Mouse (Mus musculus) liver, adult 2 months (tissue): ENCODE data around the gene Gm9046. TPM values are rescaled to one million over a fixed set of nuclear protein-coding genes. Genes with fewer than 3 reads are reported as not detected.
"Not testable (repeated sequence)": the region's sequence is repeated elsewhere in the genome, so short reads cannot be mapped to it uniquely, and the experiment has no call there.

Experiments used
- DNase-seq: peaks from one replicate; pipeline ENCODE4 v3.0.0-alpha.2; 2011; ENCODE audit warnings: low read depth, low spot score; ENCODE audit errors: extremely low read depth
- H3K27ac ChIP-seq: fragments of 200-500 bp; replicated peaks from 2 replicates; pipeline ENCODE4 v1.5.1; 2012; ENCODE audit warnings: low read depth, mild to moderate bottlenecking, control low read depth, inconsistent platforms, low read length; ENCODE audit not compliant: insufficient read depth
- H3K27me3 ChIP-seq: fragments of 200-500 bp; 2 replicates; pipeline ENCODE4 v1.6.1; 2012; ENCODE audit warnings: mild to moderate bottlenecking, moderate library complexity, low read length, inconsistent platforms; ENCODE audit not compliant: control insufficient read depth, insufficient read depth
- H3K36me3 ChIP-seq: fragments of 200-500 bp; 2 replicates; pipeline ENCODE4 v1.6.1; 2012; ENCODE audit warnings: low read length, inconsistent platforms; ENCODE audit not compliant: control insufficient read depth, insufficient read depth
- H3K4me1 ChIP-seq: fragments of 200-500 bp; 2 replicates; pipeline ENCODE4 v1.6.1; 2011; ENCODE audit warnings: low read length; ENCODE audit not compliant: control insufficient read depth, insufficient read depth
- H3K4me3 ChIP-seq: fragments of 200-500 bp; 2 replicates; pipeline ENCODE4 v1.5.1; 2011; ENCODE audit warnings: low read depth, mild to moderate bottlenecking, control low read depth, low read length, moderate library complexity; ENCODE audit not compliant: insufficient read depth
- H3K79me2 ChIP-seq: fragments of 200-500 bp; 2 replicates; pipeline ENCODE4 v1.6.1; 2012; ENCODE audit warnings: inconsistent platforms, mild to moderate bottlenecking, low read length, moderate library complexity; ENCODE audit not compliant: control insufficient read depth, insufficient read depth
- H3K9ac ChIP-seq: fragments of 200-500 bp; 2 replicates; pipeline ENCODE4 v1.6.1; 2012; ENCODE audit warnings: low read depth, mild to moderate bottlenecking, control low read depth, inconsistent platforms, low read length
- CTCF ChIP-seq: fragments of 200-500 bp; IDR thresholded peaks from 2 replicates; pipeline ENCODE4 v1.5.1; 2011; ENCODE audit warnings: low read depth, low read length, control low read depth
- POLR2A ChIP-seq: fragments of 200-500 bp; IDR thresholded peaks from 2 replicates; pipeline ENCODE4 v1.6.1; 2011; ENCODE audit warnings: low read length, control low read depth; ENCODE audit not compliant: insufficient read depth; ENCODE audit errors: extremely low read depth
- WGBS: fragments of 180-500 bp; shearing (Covaris S2); methylation state at CpG from one replicate; pipeline ENCODE4 v1.1.7; 2018; 5-methylcytosine and 5-hydroxymethylcytosine counted together
- polyA plus RNA-seq: library from polyadenylated mRNA; depleted of rRNA; stranded (reverse); fragments of >200 nt; gene quantifications from 2 replicates; pipeline ENCODE4 v1.2.3, GENCODE M21; 2012; rRNA removed
- total RNA-seq: library from RNA; depleted of rRNA; stranded (reverse); fragments of >200 nt; gene quantifications from 2 replicates; pipeline ENCODE4 v1.2.3, GENCODE M21; 2014; rRNA removed

Gene Gm9046
- total RNA-seq (not detected in 2 replicates), polyA plus RNA-seq (not detected in 2 replicates)

DNA sequence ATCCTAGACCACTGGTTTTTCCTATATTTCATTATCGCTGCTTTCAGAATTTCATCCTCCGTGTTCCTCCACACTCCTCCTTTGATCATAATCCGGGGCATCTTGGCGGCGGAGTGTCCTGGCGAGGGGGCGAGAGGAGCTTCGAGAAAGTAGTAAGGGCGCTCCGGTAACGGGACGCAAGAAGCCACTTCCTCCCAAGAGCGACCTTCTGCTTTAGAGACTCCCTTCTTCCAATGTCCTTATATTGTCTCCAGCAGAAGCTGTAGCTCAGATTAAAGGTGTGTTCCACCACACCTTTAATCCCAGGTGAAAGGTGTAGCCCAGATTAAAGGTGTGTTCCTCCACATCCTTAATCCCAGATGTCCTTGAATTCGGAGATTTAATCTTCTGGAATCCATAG lies at the start of gene Gm9046:
TSS of gene Gm9046 (minus strand) at position 101 of the 400 bp plus-strand sequence.
- H3K36me3 ChIP-seq, H3K4me1 ChIP-seq, H3K4me3 ChIP-seq, H3K27me3 ChIP-seq, H3K79me2 ChIP-seq, DNase-seq, H3K9ac ChIP-seq, H3K27ac ChIP-seq: not testable (repeated sequence)
- no CpG with 5 or more reads among the region's 14 CpGs for WGBS

DNA sequence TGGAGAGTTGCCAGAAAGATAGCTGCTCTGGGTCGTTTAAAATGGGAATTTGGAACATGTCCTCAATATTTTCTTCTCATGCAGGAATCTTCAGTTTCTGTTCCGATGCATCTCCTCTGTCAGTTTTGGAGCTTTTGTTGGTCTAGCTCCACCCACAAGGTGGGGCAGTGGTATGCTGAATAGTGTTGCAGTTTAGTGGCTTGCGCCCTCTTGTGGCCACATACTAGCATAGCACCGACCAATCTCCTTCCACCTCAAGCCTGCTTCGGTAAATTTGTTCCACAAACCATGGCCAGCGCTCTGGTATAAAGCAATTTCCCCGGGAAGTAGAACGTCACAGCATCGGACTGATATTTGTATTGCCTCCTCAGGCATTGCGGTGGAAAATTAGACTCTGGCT lies 27.4 kb upstream of the Gm9046 start:
- peak; percentile 51 for DNase-seq
- Histone ChIP-seq H3K27me3 (no peaks in the 10 kb centered on the region), H3K9ac (no peak overlapping the region), H3K27ac (no peak overlapping the region), H3K36me3 (no peaks in the 10 kb centered on the region), H3K79me2 (no peaks in the 10 kb centered on the region), H3K4me1 (no peaks in the 10 kb centered on the region), H3K4me3 (no peak overlapping the region)
- WGBS = 5% methylated on average over 10 of the region's 10 CpGs
- TF ChIP-seq CTCF = peak; percentile 88
- no peak for TF ChIP-seq POLR2A

DNA sequence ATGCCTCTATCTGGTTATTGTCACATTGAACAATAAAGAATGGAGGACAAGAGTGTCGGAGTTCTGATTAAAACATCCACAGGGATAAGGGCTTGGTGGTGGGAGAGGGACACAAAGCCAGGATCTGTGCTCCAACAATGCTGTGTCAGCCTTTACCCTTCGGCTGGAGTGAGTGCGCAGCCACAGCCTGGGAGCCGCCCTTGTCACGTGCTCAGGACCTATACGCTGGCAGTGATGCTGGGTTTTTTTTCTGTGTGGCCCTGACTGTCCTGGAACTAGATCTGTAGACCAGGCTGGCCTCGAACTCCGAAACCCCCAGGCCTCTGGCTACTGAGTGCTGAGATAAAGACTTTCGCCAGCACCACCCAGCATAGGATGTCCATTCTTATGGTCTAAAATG lies 26.5 kb upstream of the Gm9046 start:
- H3K36me3 ChIP-seq = no peaks in the 10 kb centered on the region
- no peak overlapping the region for H3K4me3 ChIP-seq
- TF ChIP-seq CTCF (no peak), POLR2A (no peak)
- DNase-seq = no peak
- H3K4me1 ChIP-seq = no peaks in the 10 kb centered on the region
- no peaks in the 10 kb centered on the region for H3K27me3 ChIP-seq
- 90% methylated on average over 9 of the region's 9 CpGs for WGBS
- no peak overlapping the region for H3K9ac ChIP-seq
- H3K79me2 ChIP-seq = no peaks in the 10 kb centered on the region
- H3K27ac ChIP-seq = no peak overlapping the region

DNA sequence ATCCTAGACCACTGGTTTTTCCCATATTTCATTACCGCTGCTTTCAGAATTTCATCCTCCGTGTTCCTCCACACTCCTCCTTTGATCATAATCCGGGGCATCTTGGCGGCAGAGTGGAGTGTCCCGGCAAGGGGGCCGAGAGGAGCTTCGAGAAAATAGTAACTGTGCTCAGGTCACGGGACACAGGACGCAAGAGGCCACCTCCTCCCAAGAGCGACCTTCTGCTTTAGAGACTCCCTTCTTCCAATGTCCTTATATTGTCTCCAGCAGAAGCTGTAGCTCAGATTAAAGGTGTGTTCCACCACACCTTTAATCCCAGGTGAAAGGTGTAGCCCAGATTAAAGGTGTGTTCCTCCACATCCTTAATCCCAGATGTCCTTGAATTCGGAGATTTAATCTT lies 10.9 kb upstream of the Gm9046 start, which contains the start of gene Gm9049:
TSS of gene Gm9049 (minus strand) at position 101 of the 400 bp plus-strand sequence.
- not testable (repeated sequence) for H3K27ac ChIP-seq, H3K4me3 ChIP-seq, DNase-seq, H3K4me1 ChIP-seq, H3K27me3 ChIP-seq, H3K79me2 ChIP-seq, H3K36me3 ChIP-seq, H3K9ac ChIP-seq
- 100% methylated on average over 1 of the region's 11 CpGs for WGBS

DNA sequence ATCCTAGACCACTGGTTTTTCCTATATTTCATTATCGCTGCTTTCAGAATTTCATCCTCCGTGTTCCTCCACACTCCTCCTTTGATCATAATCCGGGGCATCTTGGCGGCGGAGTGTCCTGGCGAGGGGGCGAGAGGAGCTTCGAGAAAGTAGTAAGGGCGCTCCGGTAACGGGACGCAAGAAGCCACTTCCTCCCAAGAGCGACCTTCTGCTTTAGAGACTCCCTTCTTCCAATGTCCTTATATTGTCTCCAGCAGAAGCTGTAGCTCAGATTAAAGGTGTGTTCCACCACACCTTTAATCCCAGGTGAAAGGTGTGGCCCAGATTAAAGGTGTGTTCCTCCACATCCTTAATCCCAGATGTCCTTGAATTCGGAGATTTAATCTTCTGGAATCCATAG lies 5.5 kb upstream of the Gm9046 start, which contains the start of gene Gm9048:
TSS of gene Gm9048 (minus strand) at position 101 of the 400 bp plus-strand sequence.
- not testable (repeated sequence) for H3K27ac ChIP-seq, H3K79me2 ChIP-seq, H3K9ac ChIP-seq, DNase-seq, H3K27me3 ChIP-seq, H3K4me3 ChIP-seq, H3K36me3 ChIP-seq, H3K4me1 ChIP-seq
- 78% methylated on average over 1 of the region's 14 CpGs for WGBS

DNA sequence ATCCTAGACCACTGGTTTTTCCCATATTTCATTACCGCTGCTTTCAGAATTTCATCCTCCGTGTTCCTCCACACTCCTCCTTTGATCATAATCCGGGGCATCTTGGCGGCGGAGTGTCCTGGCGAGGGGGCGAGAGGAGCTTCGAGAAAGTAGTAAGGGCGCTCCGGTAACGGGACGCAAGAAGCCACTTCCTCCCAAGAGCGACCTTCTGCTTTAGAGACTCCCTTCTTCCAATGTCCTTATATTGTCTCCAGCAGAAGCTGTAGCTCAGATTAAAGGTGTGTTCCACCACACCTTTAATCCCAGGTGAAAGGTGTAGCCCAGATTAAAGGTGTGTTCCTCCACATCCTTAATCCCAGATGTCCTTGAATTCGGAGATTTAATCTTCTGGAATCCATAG lies 5.3 kb downstream of the Gm9046 start, which contains the start of gene Gm9045:
TSS of gene Gm9045 (minus strand) at position 101 of the 400 bp plus-strand sequence.
- not testable (repeated sequence) for H3K4me3 ChIP-seq, DNase-seq, H3K36me3 ChIP-seq, H3K79me2 ChIP-seq, H3K4me1 ChIP-seq, H3K27me3 ChIP-seq, H3K9ac ChIP-seq, H3K27ac ChIP-seq
- no CpG with 5 or more reads among the region's 14 CpGs for WGBS

DNA sequence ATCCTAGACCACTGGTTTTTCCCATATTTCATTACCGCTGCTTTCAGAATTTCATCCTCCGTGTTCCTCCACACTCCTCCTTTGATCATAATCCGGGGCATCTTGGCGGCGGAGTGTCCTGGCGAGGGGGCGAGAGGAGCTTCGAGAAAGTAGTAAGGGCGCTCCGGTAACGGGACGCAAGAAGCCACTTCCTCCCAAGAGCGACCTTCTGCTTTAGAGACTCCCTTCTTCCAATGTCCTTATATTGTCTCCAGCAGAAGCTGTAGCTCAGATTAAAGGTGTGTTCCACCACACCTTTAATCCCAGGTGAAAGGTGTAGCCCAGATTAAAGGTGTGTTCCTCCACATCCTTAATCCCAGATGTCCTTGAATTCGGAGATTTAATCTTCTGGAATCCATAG lies 10.7 kb downstream of the Gm9046 start, which contains the start of gene Gm9044:
TSS of gene Gm9044 (minus strand) at position 101 of the 400 bp plus-strand sequence.
- no CpG with 5 or more reads among the region's 14 CpGs for WGBS
- not testable (repeated sequence) for H3K27me3 ChIP-seq, H3K4me3 ChIP-seq, DNase-seq, H3K4me1 ChIP-seq, H3K79me2 ChIP-seq, H3K9ac ChIP-seq, H3K36me3 ChIP-seq, H3K27ac ChIP-seq

DNA sequence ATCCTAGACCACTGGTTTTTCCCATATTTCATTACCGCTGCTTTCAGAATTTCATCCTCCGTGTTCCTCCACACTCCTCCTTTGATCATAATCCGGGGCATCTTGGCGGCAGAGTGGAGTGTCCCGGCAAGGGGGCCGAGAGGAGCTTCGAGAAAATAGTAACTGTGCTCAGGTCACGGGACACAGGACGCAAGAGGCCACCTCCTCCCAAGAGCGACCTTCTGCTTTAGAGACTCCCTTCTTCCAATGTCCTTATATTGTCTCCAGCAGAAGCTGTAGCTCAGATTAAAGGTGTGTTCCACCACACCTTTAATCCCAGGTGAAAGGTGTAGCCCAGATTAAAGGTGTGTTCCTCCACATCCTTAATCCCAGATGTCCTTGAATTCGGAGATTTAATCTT lies 16.2 kb downstream of the Gm9046 start, which contains the start of gene Gm9040:
TSS of gene Gm9040 (minus strand) at position 101 of the 400 bp plus-strand sequence.
- not testable (repeated sequence) for H3K9ac ChIP-seq, DNase-seq, H3K4me1 ChIP-seq, H3K36me3 ChIP-seq, H3K4me3 ChIP-seq, H3K27ac ChIP-seq, H3K27me3 ChIP-seq, H3K79me2 ChIP-seq
- no CpG with 5 or more reads among the region's 11 CpGs for WGBS
